Mouse (Mus musculus) embryo, embryonic 11.5 days (tissue): Measurements from ENCODE around the gene Sec14l1.

Experiments used
- DNase-seq: peaks from one replicate; pipeline ENCODE4 v3.0.0-alpha.2; 2012; ENCODE audit warnings: low read depth, low spot score

Gene Sec14l1

GRCm38 (mm10) chr11:117127250-117127837 is 12.4 kb downstream of the Sec14l1 start:
- DNase-seq, result no peak

DNA sequence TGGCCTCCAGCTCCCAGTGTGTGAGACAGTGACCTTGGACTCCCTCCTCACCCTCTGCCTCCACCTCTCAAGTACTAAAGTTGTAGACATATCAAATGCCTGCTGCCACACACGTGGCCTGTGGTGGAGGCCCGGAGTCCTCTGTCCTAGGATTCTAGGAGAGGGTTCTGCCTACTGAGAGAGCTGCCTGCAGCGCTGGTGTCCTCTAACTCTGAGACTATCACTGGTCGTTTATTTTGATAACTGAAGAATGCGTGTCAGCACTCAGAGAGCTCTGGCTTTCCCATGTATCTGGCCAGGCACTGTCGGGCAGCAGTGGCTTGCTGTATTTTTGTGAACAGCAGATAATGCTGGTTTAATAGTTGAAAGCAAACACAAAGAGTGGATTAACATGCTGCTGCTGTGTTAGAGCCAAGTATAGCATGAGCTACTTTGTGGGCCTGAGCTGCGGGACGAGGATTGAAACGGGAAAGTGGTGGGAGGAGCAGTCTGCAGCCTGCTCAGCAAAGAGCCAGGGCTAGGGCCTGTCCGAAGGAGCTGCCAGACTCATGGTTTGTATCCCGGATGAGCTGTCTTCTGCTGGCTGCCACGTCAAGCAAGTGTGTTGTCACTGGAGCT is 13.1 kb downstream of the Sec14l1 start:
- no peak for DNase-seq

GRCm38 (mm10) chr11:117129473-117129872 is 14.5 kb downstream of the Sec14l1 start:
- DNase-seq, result no peak

DNA sequence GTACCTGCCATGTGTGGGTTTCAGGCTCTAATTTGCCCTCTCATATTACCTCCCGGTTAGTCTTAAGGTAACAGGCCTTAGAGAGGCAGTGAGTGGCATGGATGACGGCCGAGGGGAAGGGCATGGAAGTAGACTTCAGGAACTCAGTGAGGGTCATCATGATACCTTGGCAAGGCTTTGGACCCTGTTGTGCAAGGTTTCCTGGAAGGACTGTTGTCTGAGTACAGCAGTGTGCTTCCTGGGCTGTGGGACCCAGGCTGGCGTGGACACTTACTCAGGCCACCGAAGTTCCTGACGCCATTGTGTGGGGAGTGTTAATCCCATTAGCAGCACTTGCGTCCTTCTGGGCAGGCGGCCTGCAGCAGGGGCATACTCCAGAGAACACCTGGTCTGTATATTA is 15.1 kb downstream of the Sec14l1 start:
- no peak for DNase-seq

DNA sequence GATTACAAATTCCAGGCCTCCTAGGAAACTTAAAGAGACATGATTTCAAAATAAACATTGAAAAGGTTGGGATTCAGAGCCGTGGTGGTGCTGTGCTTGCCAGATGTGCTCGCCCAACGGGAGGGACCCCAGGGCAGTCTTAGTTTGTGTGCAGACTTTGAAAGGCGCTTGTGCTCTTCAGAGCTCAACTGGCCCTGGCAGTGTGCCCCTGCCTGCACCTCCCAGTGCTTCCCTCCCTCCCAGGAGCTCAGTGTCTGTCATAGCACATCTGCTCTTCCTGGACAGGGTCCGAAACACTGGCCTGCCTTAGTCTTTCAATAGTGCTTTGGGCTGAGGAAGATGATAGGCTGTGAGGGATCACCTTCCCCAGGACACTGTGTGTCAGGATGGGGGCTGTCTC is 15.9 kb downstream of the Sec14l1 start:
- DNase-seq, result no peak

GRCm38 (mm10) chr11:117131450-117131849 is 16.5 kb downstream of the Sec14l1 start:
- DNase-seq, result no peak

GRCm38 (mm10) chr11:117134776-117135387 is 19.9 kb downstream of the Sec14l1 start:
- DNase-seq, result no peak

GRCm38 (mm10) chr11:117135457-117136290 is 20.7 kb downstream of the Sec14l1 start:
- no peak for DNase-seq

DNA sequence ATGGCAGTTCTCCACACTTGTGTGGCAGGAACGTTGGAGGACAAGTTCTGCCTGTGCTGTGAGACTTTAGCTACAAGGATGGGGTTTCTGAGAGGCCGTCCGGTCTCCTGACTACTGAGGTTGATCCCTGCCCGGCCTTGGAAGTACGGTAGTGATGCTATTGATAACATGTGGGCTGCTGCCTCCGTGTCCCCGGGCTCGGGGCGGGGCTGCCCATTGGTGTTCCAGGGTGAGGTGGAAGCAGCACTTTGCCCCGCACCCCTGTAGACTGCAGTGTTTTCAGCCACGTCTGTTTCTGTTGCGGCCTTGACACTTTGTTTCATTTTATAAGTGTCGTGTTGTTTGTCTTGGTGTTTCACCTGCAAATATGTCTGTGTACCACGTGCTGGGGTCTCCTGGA is 21.9 kb downstream of the Sec14l1 start:
- DNase-seq, result no peak

GRCm38 (mm10) chr11:117138213-117138761 is 23.3 kb downstream of the Sec14l1 start:
- no peak for DNase-seq

- DNase-seq, result no peak
Observed at GRCm38 (mm10) chr11:117138795-117139463, 24.0 kb downstream of the Sec14l1 start.

DNA sequence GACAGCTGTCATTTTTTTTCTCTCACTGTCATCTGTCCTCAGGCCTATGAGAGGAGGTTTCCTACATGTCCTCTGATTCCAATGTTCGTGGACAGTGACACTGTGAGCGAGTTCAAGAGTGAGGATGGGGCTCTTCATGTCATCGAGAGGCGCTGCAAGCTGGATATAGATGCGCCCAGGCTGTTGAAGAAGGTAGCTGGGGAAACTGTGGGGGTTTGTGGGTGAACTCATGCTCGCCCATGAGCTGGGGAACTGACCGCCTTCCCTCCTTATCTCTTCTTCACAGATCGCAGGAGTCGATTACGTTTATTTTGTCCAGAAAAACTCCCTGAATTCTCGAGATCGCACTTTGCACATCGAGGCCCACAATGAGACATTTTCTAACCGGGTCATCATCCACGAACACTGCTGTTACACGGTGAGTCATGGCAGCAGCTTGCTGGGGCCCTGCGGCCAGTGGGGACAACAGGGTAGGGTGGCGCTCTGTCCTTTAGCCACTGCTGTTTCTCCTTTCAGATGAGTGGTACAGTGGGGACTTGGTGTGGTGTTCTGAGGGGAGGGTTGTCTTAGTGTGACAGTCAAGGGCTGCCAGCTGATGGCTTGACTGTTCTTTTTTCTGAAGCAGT is 26.5 kb downstream of the Sec14l1 start:
- no peak for DNase-seq

- DNase-seq, result no peak
Observed at GRCm38 (mm10) chr11:117142507-117142906, 27.5 kb downstream of the Sec14l1 start.

DNA sequence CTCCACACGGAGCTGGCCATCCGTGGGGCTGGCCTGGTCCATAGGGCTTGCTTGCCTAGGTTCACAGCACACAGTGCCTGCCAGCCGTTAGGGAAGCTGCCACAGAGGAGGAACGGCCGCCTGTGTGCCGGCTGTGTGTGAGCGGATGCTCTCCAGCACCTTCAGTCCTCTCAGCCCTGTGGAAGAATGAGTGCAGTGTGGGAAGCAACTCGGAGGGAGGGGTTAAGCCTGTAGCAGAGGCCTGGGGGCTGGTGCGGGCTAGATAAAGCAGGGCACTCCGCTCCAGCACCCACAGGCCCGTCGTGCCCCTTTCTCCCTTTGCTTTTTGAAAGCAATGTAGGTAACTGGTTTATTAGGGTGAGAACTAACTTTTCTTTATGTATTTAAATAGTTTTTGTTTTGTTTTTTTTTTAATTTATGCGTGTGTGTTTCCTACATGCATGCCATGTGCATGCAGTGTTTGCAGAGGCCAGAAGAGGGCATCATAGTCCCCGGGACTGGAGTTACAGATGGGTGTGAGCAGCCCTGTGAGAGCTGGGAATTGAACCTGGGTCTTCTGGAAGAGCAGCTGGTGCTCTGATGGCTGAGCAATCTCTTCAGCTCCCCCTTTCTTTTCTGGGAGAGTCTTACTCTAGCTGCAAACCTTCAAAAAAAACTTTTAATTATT is 30.6 kb downstream of the Sec14l1 start:
- DNase-seq, result no peak

DNA sequence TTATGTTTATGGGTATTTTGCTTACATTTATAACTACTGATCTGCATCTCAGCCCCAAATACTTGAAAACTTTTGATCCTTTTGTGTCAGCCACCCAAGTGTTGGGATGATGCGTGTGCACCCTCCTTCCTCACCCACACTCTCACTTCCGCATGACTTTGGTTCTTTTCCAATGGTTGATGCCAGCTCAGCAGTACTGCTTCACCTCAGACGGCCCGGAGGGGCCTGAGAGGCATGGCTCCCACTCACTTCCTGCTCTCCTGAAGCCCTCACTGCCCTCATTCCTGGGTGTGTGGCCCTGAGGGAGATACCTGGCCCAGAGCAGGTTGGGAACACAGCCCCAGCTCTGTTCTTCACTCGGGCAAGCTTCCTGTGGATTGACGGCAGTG is 31.1 kb downstream of the Sec14l1 start:
- DNase-seq, result no peak

DNA sequence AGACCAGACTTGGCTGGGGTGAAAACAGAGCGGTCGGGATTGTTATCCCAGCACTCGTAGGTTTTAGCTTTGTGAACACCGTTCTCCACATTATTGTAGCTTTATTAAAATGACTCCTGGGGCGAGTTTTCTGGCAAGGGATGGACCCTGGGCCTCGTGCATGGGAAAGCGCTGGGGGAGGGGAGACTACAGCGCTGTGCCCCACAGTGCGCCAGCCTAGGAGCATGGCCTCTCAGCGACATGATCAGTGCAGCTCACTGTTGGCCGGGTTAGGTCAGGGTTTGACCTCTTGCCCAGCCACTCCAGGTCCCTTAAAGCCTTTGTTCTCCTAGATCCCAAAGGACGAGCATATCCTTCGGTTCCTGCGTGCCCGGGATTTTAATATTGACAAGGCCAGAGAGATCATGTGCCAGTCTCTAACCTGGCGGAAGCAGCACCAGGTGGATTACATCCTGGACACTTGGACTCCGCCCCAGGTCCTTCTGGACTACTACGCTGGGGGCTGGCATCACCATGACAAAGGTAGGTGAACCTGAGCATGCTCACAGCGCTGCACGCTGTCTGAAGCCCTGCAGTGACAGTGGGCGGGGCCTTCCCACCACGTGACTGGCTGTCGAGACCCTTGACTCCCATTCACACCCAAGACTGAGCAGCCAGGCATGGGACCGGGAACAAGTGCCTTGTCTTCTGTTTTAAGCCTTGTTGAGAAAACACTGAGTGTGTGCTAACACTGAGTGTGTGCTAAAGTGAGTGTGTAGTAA is 32.0 kb downstream of the Sec14l1 start:
- no peak for DNase-seq

DNA sequence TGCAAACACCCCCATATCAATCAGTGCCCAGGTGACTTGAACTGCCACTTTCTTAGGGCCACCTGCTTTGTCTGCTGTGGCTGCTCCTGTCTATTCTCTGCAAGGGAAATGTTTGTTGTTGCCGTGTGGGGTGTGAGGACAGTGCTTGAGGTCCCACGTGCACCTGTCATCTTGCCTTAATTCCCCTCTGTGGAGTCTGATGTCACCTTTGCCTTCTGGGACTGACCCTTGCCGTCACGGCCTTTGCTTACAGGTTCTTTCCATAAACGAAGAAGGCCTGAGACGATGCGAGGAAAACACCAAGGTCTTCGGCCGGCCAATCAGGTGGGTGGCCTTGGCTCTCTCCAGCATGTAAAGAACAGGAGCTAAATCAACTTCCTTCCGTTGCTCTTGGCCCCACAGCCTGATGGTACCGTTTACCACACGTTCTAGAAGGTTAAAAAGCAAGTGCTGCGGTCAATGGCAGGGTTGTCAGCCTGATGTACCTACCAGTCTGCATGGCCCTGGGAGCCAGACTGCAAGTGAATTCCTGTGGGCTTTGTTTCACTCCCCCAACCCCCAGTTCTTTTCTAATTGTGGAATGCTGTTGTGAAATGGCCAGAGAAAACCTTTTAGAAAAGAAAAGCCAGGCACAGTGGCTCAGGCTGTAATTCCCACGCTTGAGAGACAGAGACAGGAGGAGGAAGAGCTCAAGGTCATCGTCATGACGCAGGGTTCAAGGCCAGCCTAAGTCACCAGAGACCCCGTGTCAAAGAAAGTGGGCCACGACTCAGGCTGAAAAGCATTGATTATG is 34.1 kb downstream of the Sec14l1 start:
- DNase-seq, result no peak

DNA sequence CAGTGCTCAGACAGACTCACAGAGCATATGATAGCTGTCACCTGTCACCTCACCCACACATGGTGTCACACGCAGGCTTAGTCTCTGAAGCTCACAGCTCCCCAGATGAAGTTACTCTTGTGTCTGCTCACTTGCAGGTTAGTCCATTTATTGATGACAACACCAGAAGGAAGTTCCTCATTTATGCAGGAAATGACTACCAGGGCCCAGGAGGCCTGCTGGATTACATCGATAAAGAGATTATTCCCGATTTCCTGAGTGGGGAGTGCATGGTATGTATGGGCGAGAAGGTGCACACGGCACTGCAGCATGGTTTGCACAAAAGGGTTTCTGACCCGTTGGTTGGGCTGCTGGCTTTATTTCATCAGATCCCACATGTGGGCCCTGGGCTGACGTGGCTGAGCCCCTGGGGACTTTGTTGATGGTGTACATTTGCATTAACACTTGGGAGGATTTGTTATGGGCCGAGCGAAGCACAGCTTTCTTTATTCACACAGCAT is 35.5 kb downstream of the Sec14l1 start:
- no peak for DNase-seq

GRCm38 (mm10) chr11:117151461-117151860 is 36.5 kb downstream of the Sec14l1 start:
- no peak for DNase-seq
